In the genomic region with DNA sequence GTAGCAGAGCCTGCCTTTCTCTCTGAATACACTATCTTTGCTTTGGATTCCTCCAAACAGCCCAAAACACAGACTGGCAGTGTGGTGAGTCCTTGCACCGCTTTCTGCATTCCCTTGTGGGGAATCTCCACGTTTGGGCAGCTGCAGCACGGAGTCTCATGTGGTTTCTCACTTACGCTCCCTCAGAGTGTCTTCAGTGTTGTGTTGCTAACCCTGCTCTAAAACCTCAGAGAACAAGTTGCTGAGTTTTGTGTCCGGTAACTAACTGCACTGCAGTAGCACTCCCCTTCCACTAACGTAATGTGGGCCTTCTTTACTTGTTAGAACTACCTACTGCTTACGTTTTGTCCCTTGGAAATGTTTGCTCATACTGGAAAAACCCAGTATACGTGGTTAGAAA, we compare ENCODE assay signal across 21 mouse cellular contexts. TPM values are rescaled to one million over a fixed set of nuclear protein-coding genes. Genes with fewer than 3 reads are reported as not detected.
DNase-seq lines count a peak whose midpoint lies in the region; ATAC-seq and TF ChIP-seq lines count a peak whose summit lies in the region.
"Had no signal": no experiment of that assay in that cellular context is flagged by ENCODE, and none has a peak within 500 bp of the region (broad histone marks: within the 10 kb centered on the region; RNA-seq: fewer than 3 reads in every experiment).

No protein-coding gene starts in this region.

- no peaks in the 10 kb centered on the region for H3K9me3 ChIP-seq in heart, embryonic 16.5 days (replicated peaks; ENCODE audit: control insufficient read depth, low read length)
- H3K9me3 ChIP-seq: hindbrain, embryonic 12.5 days; midbrain, embryonic 10.5 days had no signal

- H3K4me1 ChIP-seq in heart, embryonic 16.5 days (ENCODE audit: control insufficient read depth, insufficient read depth, low read length) = peaks cover 39% of the 10 kb centered on the region

- ATAC-seq in heart, embryonic 16.5 days (replicated peaks; ENCODE audit: extremely low read depth, insufficient read depth, low FRiP score) = no peak
- peak; percentile 43; the same call in 1 of the 2 replicates for ATAC-seq in megakaryocyte, adult 5-6 weeks (ENCODE audit: poor library complexity, severe bottlenecking)
- ATAC-seq: forebrain, embryonic 14.5 days; liver, postnatal 0 days had no signal

- 39% methylated on average over 8 of the region's 8 CpGs for WGBS in heart, embryonic 16.5 days

- H3K4me2 ChIP-seq in heart, embryonic 16.5 days (ENCODE audit: low read depth, low read length) = peak overlapping the region; percentile 27; the same call in 1 of the 2 replicates
- H3K4me2 ChIP-seq: hindbrain, embryonic 12.5 days had no signal

- peak overlapping the region; percentile 49 for H3K4me3 ChIP-seq in gastrocnemius, adult 2 months
- no peak overlapping the region for H3K4me3 ChIP-seq in heart, embryonic 16.5 days (ENCODE audit: low read length)
- H3K4me3 ChIP-seq: hindbrain, embryonic 12.5 days; midbrain, embryonic 10.5 days had no signal

- DNase-seq in gastrocnemius, adult 2 months = peak; percentile 33
- no peak for DNase-seq in gastrocnemius, postnatal 25 days
- DNase-seq in heart, postnatal 10 days = no peak
- DNase-seq in 416B (ENCODE audit: low read depth) = peak; percentile 13
- no peak for DNase-seq in left cerebral cortex, adult 11 months (ENCODE audit: low spot score)
- DNase-seq: cerebellum, adult 8-10 months; kidney, adult 2 months; kidney, postnatal 10 days; layer of hippocampus, postnatal 36 days; liver, postnatal 0 days; lung, postnatal 4 days; thymus, postnatal 36 days had no signal

- H3K9ac ChIP-seq in heart, embryonic 16.5 days (ENCODE audit: low read length) = no peak overlapping the region
- H3K9ac ChIP-seq: hindbrain, embryonic 12.5 days; liver, postnatal 0 days had no signal

- H3K27me3 ChIP-seq in heart, embryonic 16.5 days (ENCODE audit: control insufficient read depth, insufficient read depth, low read length) = no peaks in the 10 kb centered on the region
- H3K27me3 ChIP-seq: hindbrain, embryonic 12.5 days had no signal

- H3K27ac ChIP-seq in gastrocnemius, adult 2 months = peak overlapping the region; percentile 84
- H3K27ac ChIP-seq in heart, embryonic 16.5 days (ENCODE audit: low read length) = peak overlapping the region; percentile 67
- H3K27ac ChIP-seq: hindbrain, embryonic 12.5 days; midbrain, embryonic 10.5 days had no signal

- intact Hi-C loops in gastrocnemius, adult 2 months (cut with DNase I) = no loop called here
- intact Hi-C loops in heart, postnatal 10 days (cut with DNase I) = no loop called here

- peaks cover 14% of the 10 kb centered on the region for H3K36me3 ChIP-seq in heart, embryonic 16.5 days (ENCODE audit: control insufficient read depth, insufficient read depth)

- no peak for TF ChIP-seq CTCF in gastrocnemius, adult 2 months (IDR thresholded peaks at IDR 0.05)

RNA-seq across cellular contexts. Expression of gene Golga4, which starts 13.0 kb away (rescaled TPM):
- 100 to 1,000 TPM; 397 to 426 TPM for total RNA-seq in gastrocnemius, adult 2 months (2021)
- total RNA-seq in gastrocnemius, postnatal 25 days (2021) = 100 to 1,000 TPM; 243 to 283 TPM
- 51.5 and 54.6 TPM in 2 replicates for polyA plus RNA-seq in heart, embryonic 16.5 days (2015; fragmentation: Nextera tagmentation; extraction: Ambion mirVana)
- 100 to 1,000 TPM; 171 to 176 TPM for total RNA-seq in heart, postnatal 10 days (2021)
- 20.7 and 27.3 TPM in 2 replicates for total RNA-seq in megakaryocyte, adult 5-6 weeks (2015)
- 46.0 and 57.2 TPM in 2 replicates for total RNA-seq in megakaryocyte, adult 5-6 weeks (2017)

RNA-seq across cellular contexts. Expression of gene Eomes, which starts 41.1 kb away (rescaled TPM):
- not detected for total RNA-seq in gastrocnemius, adult 2 months (2021)
- not detected for total RNA-seq in gastrocnemius, postnatal 25 days (2021)
- polyA plus RNA-seq in heart, embryonic 16.5 days (2015; fragmentation: Nextera tagmentation; extraction: Ambion mirVana) = 0.09 and 0.11 TPM in 2 replicates
- total RNA-seq in heart, postnatal 10 days (2021) = not detected
- 0.78 and 1.3 TPM in 2 replicates for total RNA-seq in megakaryocyte, adult 5-6 weeks (2015)
- total RNA-seq in megakaryocyte, adult 5-6 weeks (2017) = 0.37 and 1.8 TPM in 2 replicates
- total RNA-seq: common myeloid progenitor, adult 5-6 weeks; liver, adult 2 months had no signal
- polyA plus RNA-seq: liver, postnatal 0 days; neural tube, embryonic 14.5 days; small intestine, adult 2 months had no signal

Comparison
In these comparisons a context has a peak if more than half of its experiments do, and no peak if none do; other contexts are left out.
1. DNase-seq: peak in gastrocnemius, adult 2 months (single experiment) and 416B (single experiment); none in gastrocnemius, postnatal 25 days (single experiment), heart, postnatal 10 days (0 of 2) and left cerebral cortex, adult 11 months (single experiment).